Mouse (Mus musculus) liver, embryonic 11.5 days (tissue): ENCODE measurements around the gene Rrbp1. TPM values are rescaled to one million over a fixed set of nuclear protein-coding genes. Genes with fewer than 3 reads are reported as not detected.

Experiments
- ATAC-seq: fragments of 200-750 bp; cut with Nextera tagmentation; replicated peaks from 2 replicates; pipeline ENCODE4 v1.8.0; 2017; ENCODE audit warnings: moderate number of reproducible peaks, mild to moderate bottlenecking, moderate TSS enrichment, moderate library complexity; ENCODE audit not compliant: low FRiP score
- DNase-seq: peaks from one replicate; pipeline ENCODE4 v3.0.0-alpha.2; 2017; ENCODE audit warnings: low spot score
- H3K27ac ChIP-seq: fragments of 300-500 bp; sonication (generic); 2 replicates; pipeline ENCODE4 v1.5.1; 2014; ENCODE audit warnings: mild to moderate bottlenecking, low read depth, low read length, control low read depth
- H3K27me3 ChIP-seq: fragments of 300-500 bp; sonication (generic); replicated peaks from 2 replicates; pipeline ENCODE4 v1.6.1; 2014; ENCODE audit warnings: low read length, mixed read lengths; ENCODE audit not compliant: control insufficient read depth, insufficient read depth
- H3K36me3 ChIP-seq: fragments of 300-500 bp; sonication (generic); 2 replicates; pipeline ENCODE4 v1.6.1; 2014; ENCODE audit warnings: mild to moderate bottlenecking, low read length, moderate library complexity, mixed read lengths; ENCODE audit not compliant: control insufficient read depth, insufficient read depth
- H3K4me1 ChIP-seq: fragments of 300-500 bp; sonication (generic); replicated peaks from 2 replicates; pipeline ENCODE4 v1.6.1; 2014; ENCODE audit warnings: low read length, mixed read lengths; ENCODE audit not compliant: control insufficient read depth, insufficient read depth
- H3K4me2 ChIP-seq: fragments of 300-500 bp; sonication (generic); 2 replicates; pipeline ENCODE4 v1.6.1; 2014; ENCODE audit warnings: mild to moderate bottlenecking, control low read depth, moderate library complexity
- H3K4me3 ChIP-seq: fragments of 300-500 bp; sonication (generic); 2 replicates; pipeline ENCODE4 v1.5.1; 2014; ENCODE audit warnings: low read depth, low read length, control low read depth
- H3K9ac ChIP-seq: fragments of 300-500 bp; sonication (generic); 2 replicates; pipeline ENCODE4 v1.6.1; 2014; ENCODE audit warnings: low read depth, low read length, control low read depth
- H3K9me3 ChIP-seq: fragments of 300-500 bp; sonication (generic); 2 replicates; pipeline ENCODE4 v1.6.1; 2016; ENCODE audit warnings: low read length, inconsistent platforms, mixed read lengths; ENCODE audit not compliant: control insufficient read depth
- WGBS: fragments of 180-500 bp; shearing (Covaris S2); extraction: QIAGEN DNeasy Blood & Tissue Kit; methylation state at CpG from one replicate; pipeline ENCODE4 v1.1.7; 2014; 5-methylcytosine and 5-hydroxymethylcytosine counted together
- polyA plus RNA-seq: library from polyadenylated mRNA; unstranded; fragments of >200 nt; fragmentation: Nextera tagmentation; extraction: Ambion mirVana; gene quantifications from 2 replicates; pipeline ENCODE4 v1.2.1, GENCODE M21; 2014

Rrbp1 gene
- polyA plus RNA-seq, 1 experiment from 2014 or later = 89.6 TPM

DNA sequence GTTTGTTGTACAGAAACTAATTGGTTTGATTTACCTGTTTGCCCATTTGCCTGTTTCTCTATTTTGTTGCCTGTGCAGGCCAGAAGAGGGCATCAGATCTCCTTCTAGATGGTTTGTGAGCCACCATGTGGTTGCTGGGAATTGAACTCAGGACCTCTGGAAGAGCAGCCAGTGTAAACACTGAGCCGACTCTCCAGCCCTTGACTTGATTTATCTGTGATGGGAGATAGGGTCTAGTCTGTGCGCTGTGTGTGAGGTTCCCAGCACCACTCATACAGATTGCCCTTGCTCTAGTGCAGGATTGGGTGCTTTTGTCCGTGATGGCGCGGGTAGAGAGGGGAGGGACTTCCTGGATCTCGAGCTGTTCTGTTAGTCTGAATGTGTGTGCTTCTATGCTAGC lies 85.2 kb downstream of the Rrbp1 start:
- Histone ChIP-seq H3K9me3 (no peaks in the 10 kb centered on the region), H3K4me3 (no peak overlapping the region), H3K36me3 (no peaks in the 10 kb centered on the region), H3K27me3 (no peaks in the 10 kb centered on the region), H3K4me1 (peaks cover 11% of the 10 kb centered on the region), H3K27ac (no peak overlapping the region), H3K4me2 (no peak overlapping the region), H3K9ac (no peak overlapping the region)
- 85% methylated on average over 6 of the region's 6 CpGs for WGBS
- no peak for DNase-seq
- ATAC-seq = no peak

DNA sequence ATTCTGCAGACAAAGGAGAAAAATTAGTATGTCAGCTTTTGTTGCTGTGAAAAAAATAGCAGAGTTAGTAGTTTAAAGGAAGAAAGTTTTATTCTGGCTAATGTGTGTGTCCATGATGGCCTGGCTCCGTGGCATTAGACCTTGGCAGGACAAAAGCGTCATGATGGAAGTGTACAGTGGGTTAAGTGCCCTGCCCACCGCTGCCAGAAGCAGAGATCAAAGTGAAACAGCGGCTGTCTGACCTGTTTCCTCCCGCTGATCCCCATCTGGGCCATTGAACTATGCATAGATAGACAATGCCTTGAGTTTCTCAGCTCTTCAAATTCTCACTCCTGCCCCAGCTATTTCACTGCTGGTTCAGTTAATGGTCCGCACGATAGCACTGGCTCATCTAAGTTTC lies 87.0 kb downstream of the Rrbp1 start:
- DNase-seq = no peak
- no peak overlapping the region for H3K9ac ChIP-seq
- no peaks in the 10 kb centered on the region for H3K27me3 ChIP-seq
- no peaks in the 10 kb centered on the region for H3K36me3 ChIP-seq
- 66% methylated on average over 7 of the region's 7 CpGs for WGBS
- ATAC-seq = no peak
- no peaks in the 10 kb centered on the region for H3K9me3 ChIP-seq
- no peak overlapping the region for H3K27ac ChIP-seq
- H3K4me1 ChIP-seq = peaks cover 9% of the 10 kb centered on the region
- no peak overlapping the region for H3K4me2 ChIP-seq
- H3K4me3 ChIP-seq = no peak overlapping the region

DNA sequence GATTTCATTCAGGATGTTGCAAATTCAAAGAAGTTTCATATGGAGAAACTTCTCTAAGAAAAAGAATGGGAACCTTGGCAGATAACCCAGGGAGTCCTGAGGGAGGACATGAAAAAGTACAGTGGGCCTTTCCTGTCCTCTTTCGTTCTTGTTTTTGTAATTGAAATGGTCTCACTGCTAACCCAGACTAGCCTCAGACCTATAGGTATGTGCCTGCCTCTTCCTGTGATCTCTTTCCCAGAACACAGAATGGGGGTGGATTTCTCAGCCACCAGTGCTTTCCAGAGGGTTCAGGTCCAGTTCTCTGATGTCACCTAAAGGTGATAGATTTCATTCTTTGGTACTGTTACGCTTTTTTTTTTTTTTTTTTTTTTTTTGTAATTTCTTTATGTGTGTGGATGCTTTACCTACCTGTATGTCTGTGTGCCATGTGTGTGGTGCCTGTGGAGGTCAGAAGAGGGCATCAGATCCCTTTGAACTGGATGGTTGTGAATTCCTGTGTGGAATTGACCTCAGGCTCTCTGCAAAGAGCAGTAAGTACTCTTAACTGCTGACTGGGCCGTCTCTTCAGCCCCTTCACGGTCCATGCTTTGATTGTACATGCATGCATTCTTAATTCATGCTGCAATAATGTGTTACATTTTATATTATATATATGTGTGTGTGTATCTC lies 92.1 kb downstream of the Rrbp1 start:
- Histone ChIP-seq H3K4me3 (no peak overlapping the region), H3K4me1 (peaks cover 25% of the 10 kb centered on the region), H3K27me3 (no peaks in the 10 kb centered on the region), H3K27ac (no peak overlapping the region), H3K9me3 (no peaks in the 10 kb centered on the region), H3K36me3 (no peaks in the 10 kb centered on the region), H3K4me2 (no peak overlapping the region), H3K9ac (no peak overlapping the region)
- ATAC-seq (no peak), DNase-seq (no peak)
- WGBS = 67% methylated on average over 4 of the region's 4 CpGs

DNA sequence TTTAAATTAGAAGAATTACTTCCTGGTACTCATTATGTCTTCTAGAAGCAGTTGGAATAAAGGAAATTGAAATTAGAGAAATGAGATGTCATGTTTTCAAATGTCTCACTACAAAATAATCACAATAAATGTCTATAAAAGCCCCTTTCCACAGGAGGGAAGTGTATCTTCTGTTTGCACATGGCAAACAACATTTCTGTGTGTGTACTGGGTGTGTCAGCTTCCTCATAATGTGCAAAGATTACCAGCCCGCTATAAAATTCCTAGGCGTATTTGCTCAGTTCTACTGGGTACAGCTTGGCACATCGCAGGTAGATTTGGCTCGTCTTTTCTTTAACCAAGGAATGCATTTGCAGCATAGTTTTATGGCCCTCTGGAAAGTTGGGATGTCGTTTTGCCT lies 93.4 kb downstream of the Rrbp1 start:
- Histone ChIP-seq H3K27me3 (no peaks in the 10 kb centered on the region), H3K9me3 (no peaks in the 10 kb centered on the region), H3K4me2 (peak overlapping the region; percentile 93), H3K36me3 (no peaks in the 10 kb centered on the region), H3K27ac (no peak overlapping the region), H3K4me1 (peaks cover 23% of the 10 kb centered on the region), H3K4me3 (no peak overlapping the region; the same call in 1 of the 2 replicates), H3K9ac (no peak overlapping the region)
- WGBS = 49% methylated on average over 5 of the region's 5 CpGs
- DNase-seq = no peak
- ATAC-seq = no peak

DNA sequence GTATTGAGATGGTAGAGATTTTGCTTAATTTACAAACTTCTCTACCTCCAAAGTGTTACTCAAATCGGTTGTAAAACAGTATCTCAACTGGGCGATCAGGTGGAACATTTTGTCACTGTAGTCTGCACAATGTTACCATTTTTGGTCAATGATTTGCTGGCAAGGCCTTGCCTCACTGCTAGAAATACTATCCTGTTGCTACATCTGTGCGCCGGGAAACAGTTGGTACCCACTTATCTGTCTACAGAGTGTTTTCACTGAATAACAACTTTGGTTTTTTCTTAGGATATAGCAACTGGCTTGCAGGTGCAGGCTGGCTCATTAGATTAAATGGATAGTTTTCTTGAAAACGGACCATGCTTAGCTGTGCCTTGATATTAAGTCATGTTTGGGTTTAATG lies 94.8 kb downstream of the Rrbp1 start:
- DNase-seq (no peak), ATAC-seq (peak; percentile 52)
- peaks cover 23% of the 10 kb centered on the region for H3K4me1 ChIP-seq

DNA sequence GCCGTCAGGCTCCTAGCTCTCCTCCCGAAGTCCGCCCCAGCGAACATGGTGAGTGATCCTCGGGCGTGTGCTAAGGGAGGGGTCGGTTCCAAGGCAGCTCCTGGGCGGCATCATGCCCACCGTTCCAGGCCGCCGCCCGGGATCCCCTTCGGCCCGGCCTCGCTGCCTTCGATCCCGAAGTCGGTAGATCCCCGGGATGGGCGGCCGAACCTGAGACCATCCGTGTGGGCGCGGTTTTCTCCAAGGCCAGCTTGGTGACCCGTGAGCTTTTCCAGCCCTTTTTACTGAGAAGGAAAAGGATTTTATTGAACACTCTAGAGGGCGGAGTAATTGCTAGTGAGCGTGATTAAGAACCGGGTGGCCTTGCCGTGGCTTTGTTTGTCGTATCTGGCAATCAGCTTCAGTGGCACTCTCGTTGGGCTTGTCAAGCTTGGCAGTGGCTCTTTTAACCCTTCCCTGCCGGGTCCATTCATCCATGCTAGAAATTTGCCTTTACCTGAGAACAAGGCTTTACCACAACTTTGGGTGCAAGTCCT lies 95.4 kb downstream of the Rrbp1 start:
- Histone ChIP-seq H3K27ac (peak overlapping the region; percentile 94), H3K4me3 (peak overlapping the region; percentile 79), H3K27me3 (no peaks in the 10 kb centered on the region), H3K4me1 (peaks cover 18% of the 10 kb centered on the region), H3K4me2 (peak overlapping the region; percentile 93), H3K9me3 (no peaks in the 10 kb centered on the region), H3K36me3 (no peaks in the 10 kb centered on the region), H3K9ac (peak overlapping the region; percentile 87)
- peak; percentile 79 for DNase-seq
- peak; percentile 51 for ATAC-seq
- under 1% methylated on average over 32 of the region's 32 CpGs for WGBS

More for the DNA sequence above, 94.8 kb downstream of the Rrbp1 start:
- Histone ChIP-seq H3K4me2 (peak overlapping the region; percentile 93), H3K36me3 (no peaks in the 10 kb centered on the region), H3K4me3 (peak overlapping the region; percentile 79), H3K27ac (peak overlapping the region; percentile 94), H3K9me3 (no peaks in the 10 kb centered on the region), H3K9ac (peak overlapping the region; percentile 87), H3K27me3 (no peaks in the 10 kb centered on the region)
- WGBS = 2% methylated on average over 5 of the region's 5 CpGs

DNA sequence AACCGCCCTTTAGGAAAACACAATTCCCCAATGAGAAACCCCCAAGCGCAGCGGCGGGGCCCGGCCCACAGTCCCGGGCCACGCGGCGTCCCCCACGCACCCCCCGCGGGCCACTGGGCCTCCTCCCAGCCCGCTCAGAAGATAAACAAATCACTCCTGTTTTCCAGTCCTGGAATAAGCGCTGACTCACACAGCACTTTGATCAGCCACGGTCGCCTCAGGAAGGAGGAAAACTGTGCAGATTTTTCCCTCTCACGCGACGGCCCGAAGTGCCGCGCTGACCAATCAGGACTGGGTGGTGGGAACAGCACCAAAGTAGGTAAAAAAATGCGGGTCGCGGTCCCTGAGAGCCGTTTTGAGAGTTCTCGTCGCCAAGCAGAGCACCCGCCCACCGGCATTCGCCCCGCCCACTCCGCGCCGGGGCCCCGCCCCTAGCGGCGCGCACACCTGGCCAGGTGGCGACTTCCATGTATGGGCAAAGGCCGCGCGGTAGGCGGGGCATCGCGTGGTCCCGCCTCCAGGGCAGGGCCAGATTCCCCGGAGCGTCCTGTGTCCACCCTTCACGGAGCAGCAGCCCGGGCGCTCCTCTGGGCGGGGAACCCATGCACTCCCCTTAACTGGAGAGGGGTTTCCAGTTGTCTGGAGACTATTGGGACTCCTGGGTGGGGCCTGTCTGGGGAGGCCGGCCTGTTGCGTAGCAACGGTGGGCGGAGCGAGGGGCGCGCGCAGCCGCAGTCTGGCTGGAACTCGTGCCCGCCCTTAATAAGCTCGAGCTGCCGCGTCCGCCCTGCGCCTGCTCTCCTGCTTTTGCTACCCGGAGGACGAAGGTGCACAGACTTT lies 96.1 kb downstream of the Rrbp1 start, which contains the start of gene Dstn:
TSS of gene Dstn (plus strand) at position 561 of the 840 bp plus-strand sequence.
- peak within 1 kb of the TSS; percentile 87 for H3K9ac ChIP-seq
- no peaks in the 10 kb centered on the region for H3K27me3 ChIP-seq
- peak within 1 kb of the TSS; percentile 94 for H3K27ac ChIP-seq
- ATAC-seq (peak; percentile 88), DNase-seq (peak; percentile 96)
- WGBS = under 1% methylated on average over 71 of the region's 71 CpGs
- H3K36me3 ChIP-seq = no peaks in the 10 kb centered on the region
- H3K9me3 ChIP-seq = no peaks in the 10 kb centered on the region
- peak within 1 kb of the TSS; percentile 93 for H3K4me2 ChIP-seq
- H3K4me1 ChIP-seq = peaks cover 17% of the 10 kb centered on the region
- peak within 1 kb of the TSS; percentile 79 for H3K4me3 ChIP-seq

DNA sequence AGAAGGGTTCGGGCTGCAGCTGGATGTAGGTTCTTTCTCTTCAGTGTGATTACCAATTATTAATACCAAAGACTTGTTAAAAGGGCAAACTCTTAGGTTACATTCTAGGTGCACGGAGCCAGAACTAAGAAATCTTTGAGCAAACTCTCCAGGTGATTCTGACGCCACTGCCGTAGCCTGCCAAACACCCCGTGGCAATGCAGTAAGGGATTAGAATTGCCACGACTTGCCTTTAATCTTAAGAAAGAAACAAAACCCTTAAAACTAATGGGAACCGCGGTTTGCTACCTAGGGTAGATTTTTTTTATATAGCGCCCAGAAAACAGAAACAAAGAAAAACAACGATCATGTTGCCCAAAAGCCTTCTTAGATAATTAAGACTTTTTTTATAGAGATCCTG lies 96.8 kb downstream of the Rrbp1 start:
- H3K36me3 ChIP-seq = no peaks in the 10 kb centered on the region
- WGBS = 10% methylated on average over 10 of the region's 10 CpGs
- ATAC-seq = no peak
- H3K4me2 ChIP-seq = peak overlapping the region; percentile 93
- no peak for DNase-seq
- H3K27me3 ChIP-seq = no peaks in the 10 kb centered on the region
- peak overlapping the region; percentile 79 for H3K4me3 ChIP-seq
- H3K9ac ChIP-seq = peak overlapping the region; percentile 87
- peaks cover 17% of the 10 kb centered on the region for H3K4me1 ChIP-seq
- H3K27ac ChIP-seq = no peak overlapping the region; the same call in 1 of the 2 replicates
- H3K9me3 ChIP-seq = no peaks in the 10 kb centered on the region
